Mouse (Mus musculus) G1E (cell line): ENCODE measurements around the gene Nmur1. TPM values are rescaled to one million over a fixed set of nuclear protein-coding genes. Genes with fewer than 3 reads are reported as not detected.

Experiments used
- ATAC-seq: 2 replicates; pipeline ENCODE4 v1.8.0; 2016; ENCODE audit warnings: mild to moderate bottlenecking; ENCODE audit not compliant: insufficient number of reproducible peaks, poor library complexity, low FRiP score, severe bottlenecking; ENCODE audit errors: extremely low read depth
- DNase-seq: peaks from one replicate; pipeline ENCODE4 v3.0.0; 2012; ENCODE audit warnings: low spot score
- H3K27me3 ChIP-seq: 2 replicates; pipeline ENCODE4 v1.6.1; 2012; ENCODE audit warnings: mild to moderate bottlenecking, low read length, inconsistent platforms; ENCODE audit not compliant: insufficient read depth
- H3K36me3 ChIP-seq: replicated peaks from 2 replicates; pipeline ENCODE3; 2012; ENCODE audit warnings: mild to moderate bottlenecking, inconsistent platforms
- H3K4me1 ChIP-seq: 2 replicates; pipeline ENCODE4 v1.6.1; 2012; ENCODE audit warnings: low read depth, low read length, inconsistent platforms, mixed read lengths; ENCODE audit not compliant: insufficient read depth
- H3K4me3 ChIP-seq: 2 replicates; pipeline ENCODE4 v1.5.1; 2012; ENCODE audit warnings: low read depth, mild to moderate bottlenecking, inconsistent platforms, low read length, moderate library complexity, mixed read lengths
- H3K9me3 ChIP-seq: replicated peaks from 2 replicates; pipeline ENCODE4 v1.6.1; 2012; ENCODE audit warnings: inconsistent platforms
- CTCF ChIP-seq: IDR thresholded peaks from 2 replicates; pipeline ENCODE4 v1.5.1; 2012; ENCODE audit warnings: low read depth, low read length, inconsistent platforms, mixed read lengths
- GATA1 ChIP-seq: IDR thresholded peaks from 2 replicates; pipeline ENCODE4 v1.6.1; 2012; ENCODE audit warnings: borderline replicate concordance, low read length, inconsistent platforms, mixed read lengths
- GATA2 ChIP-seq: IDR thresholded peaks from 2 replicates; pipeline ENCODE4 v1.6.1; 2012; ENCODE audit warnings: low read depth, low read length, inconsistent platforms, borderline replicate concordance
- POLR2AphosphoS5 ChIP-seq: IDR thresholded peaks from 2 replicates; pipeline ENCODE4 v1.6.1; 2012; ENCODE audit warnings: low read depth, low read length, inconsistent platforms; ENCODE audit not compliant: insufficient replicate concordance
- TAL1 ChIP-seq: conservative IDR thresholded peaks from 2 replicates; pipeline ENCODE4 v1.6.1; 2012; ENCODE audit warnings: low read depth, low read length, inconsistent platforms, mixed read lengths
- polyA plus RNA-seq: library from polyadenylated mRNA; stranded (reverse); fragments of >175 nt; gene quantifications from 2 replicates; pipeline ENCODE4 v1.2.3, GENCODE M21; 2012
- total RNA-seq, 2 experiments: library from RNA; stranded (forward) in 1 of 2; stranded (reverse) in 1 of 2; fragments of 200-1000 nt in 1 of 2; fragments of >200 nt in 1 of 2; fragmentation: Nextera tagmentation in 1 of 2; gene quantifications; 2 replicates each; pipeline ENCODE4 v1.2.3; 2014 to 2017

Nmur1 gene
- total and polyA plus RNA-seq, 3 experiments, result not detected

DNA sequence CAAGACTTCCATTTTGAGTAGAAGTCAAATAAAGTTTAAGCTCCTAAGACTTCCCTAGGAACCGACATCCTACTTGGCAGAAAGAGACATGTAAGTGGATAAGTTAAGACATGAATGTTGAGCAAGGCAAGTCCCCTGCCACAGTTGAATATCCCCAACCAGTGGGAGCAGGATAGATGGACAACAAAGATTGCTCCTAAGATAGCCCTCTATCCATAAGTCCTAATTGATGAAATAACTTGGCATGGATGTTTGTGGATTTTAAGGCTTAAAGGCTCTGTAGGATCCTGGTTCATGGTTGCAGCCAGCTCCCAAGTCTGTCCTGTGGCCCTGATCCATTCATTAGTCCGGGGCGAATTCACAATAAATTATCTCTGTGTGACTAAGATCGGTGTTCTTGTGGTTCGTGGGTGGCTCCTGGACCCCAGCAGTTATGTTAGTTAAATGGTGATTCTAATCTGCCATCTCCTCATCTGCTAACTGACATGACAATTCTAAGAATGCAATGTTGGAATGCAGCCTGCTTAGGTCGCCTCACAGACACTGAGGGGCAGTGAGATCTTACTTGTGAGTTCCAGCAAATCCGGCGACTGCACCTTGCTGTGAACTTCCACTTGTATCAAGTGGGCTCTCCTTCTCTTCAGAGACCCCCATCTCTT is 25.8 kb downstream of the Nmur1 start:
- DNase-seq (no peak), ATAC-seq (no peak)
- peaks cover 35% of the 10 kb centered on the region for H3K4me1 ChIP-seq

DNA sequence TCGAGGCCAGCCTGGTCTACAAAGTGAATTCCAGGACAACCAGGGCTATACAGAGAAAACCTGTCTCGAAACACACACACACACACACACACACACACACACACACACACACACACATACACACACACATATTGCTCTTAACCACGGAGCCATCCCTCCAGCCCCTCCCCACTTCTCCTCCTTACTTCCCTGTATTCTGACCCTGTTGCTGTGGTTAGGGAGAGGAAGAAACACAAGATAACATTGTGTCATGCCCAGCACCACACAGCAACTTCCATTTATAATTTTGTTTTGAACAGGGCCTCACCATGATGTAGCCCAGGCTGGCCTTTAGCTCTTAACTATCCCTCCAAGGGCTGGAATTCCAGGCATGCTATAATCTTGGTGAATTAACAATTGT is 26.7 kb downstream of the Nmur1 start:
- Histone ChIP-seq H3K4me3 (no peak overlapping the region), H3K4me1 (peaks cover 35% of the 10 kb centered on the region), H3K27me3 (peaks cover 3% of the 10 kb centered on the region; the same call in 1 of the 2 replicates), H3K9me3 (no peaks in the 10 kb centered on the region), H3K36me3 (no peaks in the 10 kb centered on the region)
- DNase-seq, result peak; percentile 26
- ATAC-seq, result no peak
- TF ChIP-seq GATA1, result no peak
- TF ChIP-seq GATA2, result no peak
- TF ChIP-seq TAL1, result no peak
- TF ChIP-seq CTCF, result no peak
- TF ChIP-seq POLR2AphosphoS5, result no peak

More for the DNA sequence above, 25.8 kb downstream of the Nmur1 start:
- Histone ChIP-seq H3K4me3 (no peak overlapping the region; the same call in 1 of the 2 replicates), H3K9me3 (peaks cover 5% of the 10 kb centered on the region), H3K36me3 (no peaks in the 10 kb centered on the region), H3K27me3 (peaks cover 3% of the 10 kb centered on the region; the same call in 1 of the 2 replicates)
- TF ChIP-seq CTCF (no peak), POLR2AphosphoS5 (no peak), GATA1 (no peak), TAL1 (no peak), GATA2 (no peak)

DNA sequence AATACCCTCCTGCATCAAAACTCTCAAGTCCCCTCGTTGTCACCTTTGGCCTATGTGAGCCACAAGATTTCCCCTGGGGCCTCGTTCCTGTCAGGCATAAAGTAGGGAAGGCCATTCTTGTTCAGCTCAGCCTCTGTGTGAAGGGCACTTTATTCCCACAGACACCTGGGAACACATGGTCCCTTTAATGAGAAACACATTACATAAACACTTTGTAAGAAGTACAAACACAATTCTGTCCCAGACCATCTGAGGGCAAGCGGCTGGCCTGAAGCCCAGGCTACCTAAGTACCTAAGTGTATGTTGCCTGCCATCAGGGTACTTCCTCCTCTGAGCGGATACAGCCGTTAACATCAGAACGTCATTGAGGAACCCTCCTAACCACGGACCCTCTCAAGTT is 27.8 kb downstream of the Nmur1 start:
- Histone ChIP-seq H3K27me3 (peaks cover 2% of the 10 kb centered on the region; the same call in 1 of the 2 replicates), H3K36me3 (no peaks in the 10 kb centered on the region), H3K4me1 (peaks cover 38% of the 10 kb centered on the region), H3K9me3 (no peaks in the 10 kb centered on the region), H3K4me3 (no peak overlapping the region)
- DNase-seq (no peak), ATAC-seq (no peak)
- TF ChIP-seq CTCF (no peak), GATA2 (no peak), GATA1 (no peak), TAL1 (no peak), POLR2AphosphoS5 (no peak)

DNA sequence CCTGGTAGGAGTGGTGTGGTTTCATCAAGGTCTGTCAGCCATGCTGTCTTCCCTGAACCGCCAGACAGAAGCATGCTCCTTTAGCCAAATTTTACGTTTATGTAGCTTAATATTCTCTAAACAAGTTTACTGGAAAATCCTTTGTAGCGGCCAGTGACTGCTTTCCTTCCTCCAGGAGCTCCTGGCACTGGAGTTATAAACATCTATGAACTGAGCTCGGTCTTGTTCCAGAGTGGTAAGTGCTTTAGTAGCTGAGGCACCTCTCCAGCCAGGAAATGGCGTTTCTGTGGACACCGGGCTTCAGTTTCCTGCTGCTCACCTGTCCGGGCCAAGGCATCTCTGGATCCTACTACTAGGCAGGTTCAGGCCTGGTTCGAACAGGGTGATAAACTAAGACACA is 28.4 kb downstream of the Nmur1 start:
- H3K36me3 ChIP-seq, result no peaks in the 10 kb centered on the region
- no peak for DNase-seq
- H3K4me1 ChIP-seq, result peaks cover 38% of the 10 kb centered on the region
- no peak overlapping the region for H3K4me3 ChIP-seq
- TF ChIP-seq TAL1, result no peak
- TF ChIP-seq CTCF, result no peak
- TF ChIP-seq GATA2, result no peak
- TF ChIP-seq GATA1, result no peak
- TF ChIP-seq POLR2AphosphoS5, result no peak
- no peaks in the 10 kb centered on the region for H3K9me3 ChIP-seq
- peaks cover under 1% of the 10 kb centered on the region; the same call in 1 of the 2 replicates for H3K27me3 ChIP-seq
- ATAC-seq, result no peak

DNA sequence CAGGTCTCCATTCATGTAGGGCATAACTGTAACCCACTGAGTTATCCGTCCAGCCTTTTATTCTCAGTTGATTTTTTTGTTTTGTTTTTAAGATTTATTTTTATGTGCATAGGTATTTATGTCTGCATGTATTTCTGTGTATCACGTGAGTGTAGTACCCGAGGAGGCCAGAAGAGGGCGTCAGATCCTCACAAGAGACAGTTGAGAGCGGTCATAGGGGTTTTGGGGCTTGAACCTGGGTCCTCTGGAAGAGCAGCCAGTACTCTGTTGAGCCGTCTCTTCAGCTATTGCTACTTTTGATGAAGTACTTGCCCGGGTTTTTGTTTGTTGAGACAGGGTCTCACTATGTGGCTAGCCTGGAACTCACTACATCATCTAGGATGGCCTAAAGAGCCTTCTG is 30.1 kb downstream of the Nmur1 start:
- no peaks in the 10 kb centered on the region for H3K36me3 ChIP-seq
- ATAC-seq (no peak), DNase-seq (no peak)
- H3K4me1 ChIP-seq, result peaks cover 41% of the 10 kb centered on the region
- TF ChIP-seq CTCF, result 0 out of 2 replicates have a peak, but pooled peaks have one; percentile 29
- no peak for TF ChIP-seq GATA1
- no peaks in the 10 kb centered on the region for H3K9me3 ChIP-seq
- H3K4me3 ChIP-seq, result no peak overlapping the region
- H3K27me3 ChIP-seq, result peaks cover 10% of the 10 kb centered on the region; the same call in 1 of the 2 replicates

DNA sequence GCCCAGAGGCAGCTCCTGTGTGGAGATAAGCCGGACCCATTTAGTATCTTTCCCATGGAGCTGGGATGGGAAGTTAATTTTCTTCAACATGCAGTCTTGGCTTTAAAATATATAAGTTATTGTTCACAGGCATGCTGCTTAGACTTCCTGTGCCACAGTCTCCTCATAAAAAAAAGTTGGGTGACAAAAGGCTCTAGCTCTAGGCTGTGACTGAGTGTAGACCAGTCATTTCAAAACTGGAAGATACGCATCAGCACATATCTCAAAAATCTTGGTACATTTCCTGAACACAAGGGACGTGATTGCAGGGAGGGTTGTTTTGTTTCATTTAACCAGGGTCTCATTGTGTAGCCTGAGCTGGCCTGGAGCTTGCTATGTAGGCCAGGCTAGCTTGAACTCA is 31.8 kb downstream of the Nmur1 start:
- TF ChIP-seq POLR2AphosphoS5 (no peak), GATA2 (no peak), CTCF (no peak), GATA1 (no peak), TAL1 (no peak)
- Histone ChIP-seq H3K36me3 (no peaks in the 10 kb centered on the region), H3K9me3 (no peaks in the 10 kb centered on the region), H3K27me3 (peaks cover 19% of the 10 kb centered on the region; the same call in 1 of the 2 replicates), H3K4me1 (peaks cover 35% of the 10 kb centered on the region), H3K4me3 (no peak overlapping the region)
- no peak for DNase-seq
- no peak for ATAC-seq
